Mouse (Mus musculus) C2C12 (cell line): ENCODE measurements around the gene Nphp1.

Experiments used
- CEBPB ChIP-seq: IDR thresholded peaks from one replicate; pipeline ENCODE4 v1.6.1; 2011; ENCODE audit warnings: low read depth, mild to moderate bottlenecking, control low read depth, moderate library complexity
- CTCF ChIP-seq: IDR thresholded peaks from one replicate; pipeline ENCODE4 v1.5.1; 2011; ENCODE audit not compliant: control insufficient read depth, insufficient read depth, insufficient read length
- FOSL1 ChIP-seq: IDR thresholded peaks from one replicate; pipeline ENCODE4 v1.8.0; 2011; ENCODE audit warnings: mild to moderate bottlenecking, low read length; ENCODE audit not compliant: poor library complexity, insufficient read depth, severe bottlenecking
- MAX ChIP-seq: IDR thresholded peaks from one replicate; pipeline ENCODE4 v1.6.1; 2011; ENCODE audit warnings: mild to moderate bottlenecking, control low read depth
- MYOD1 ChIP-seq: IDR thresholded peaks from one replicate; pipeline ENCODE4 v1.6.1; 2011; ENCODE audit warnings: low read depth; ENCODE audit not compliant: control insufficient read depth, insufficient read length
- MYOG ChIP-seq: IDR thresholded peaks from one replicate; pipeline ENCODE4 v1.6.1; 2011; ENCODE audit not compliant: control insufficient read depth, insufficient read length; ENCODE audit errors: extremely low read depth
- USF1 ChIP-seq: IDR thresholded peaks from one replicate; pipeline ENCODE4 v1.6.1; 2011; ENCODE audit warnings: low read depth, mild to moderate bottlenecking, control low read depth, moderate library complexity

- TF ChIP-seq CTCF, result no peak
- no peak for TF ChIP-seq MYOD1
- no peak for TF ChIP-seq MAX
- TF ChIP-seq CEBPB, result no peak
- no peak for TF ChIP-seq MYOG
- TF ChIP-seq USF1, result no peak
- TF ChIP-seq FOSL1, result no peak
Observed at GRCm38 (mm10) chr2:127789651-127790270, 1.1 kb upstream of the Nphp1 start.
